Mouse (Mus musculus) retina, postnatal 7 days (tissue): ENCODE measurements around the gene Pard6a.

ENCODE experiments used
- DNase-seq: peaks from one replicate; pipeline ENCODE4 v3.0.0-alpha.2; 2012; ENCODE audit warnings: low read depth, low spot score

Pard6a gene

GRCm38 (mm10) chr8:105700566-105700965 is 382 bp upstream of the Pard6a start:
- DNase-seq = no peak

GRCm38 (mm10) chr8:105702001-105702401 is 1.1 kb downstream of the Pard6a start:
- DNase-seq = no peak

GRCm38 (mm10) chr8:105702731-105703415 is 1.9 kb downstream of the Pard6a start:
- DNase-seq = no peak

GRCm38 (mm10) chr8:105704146-105704812 is 3.3 kb downstream of the Pard6a start:
- DNase-seq = no peak

- no peak for DNase-seq
Measured at GRCm38 (mm10) chr8:105704955-105705354, 4.0 kb downstream of the Pard6a start.

- DNase-seq = no peak
Measured at GRCm38 (mm10) chr8:105706426-105706825, 5.5 kb downstream of the Pard6a start.

DNA sequence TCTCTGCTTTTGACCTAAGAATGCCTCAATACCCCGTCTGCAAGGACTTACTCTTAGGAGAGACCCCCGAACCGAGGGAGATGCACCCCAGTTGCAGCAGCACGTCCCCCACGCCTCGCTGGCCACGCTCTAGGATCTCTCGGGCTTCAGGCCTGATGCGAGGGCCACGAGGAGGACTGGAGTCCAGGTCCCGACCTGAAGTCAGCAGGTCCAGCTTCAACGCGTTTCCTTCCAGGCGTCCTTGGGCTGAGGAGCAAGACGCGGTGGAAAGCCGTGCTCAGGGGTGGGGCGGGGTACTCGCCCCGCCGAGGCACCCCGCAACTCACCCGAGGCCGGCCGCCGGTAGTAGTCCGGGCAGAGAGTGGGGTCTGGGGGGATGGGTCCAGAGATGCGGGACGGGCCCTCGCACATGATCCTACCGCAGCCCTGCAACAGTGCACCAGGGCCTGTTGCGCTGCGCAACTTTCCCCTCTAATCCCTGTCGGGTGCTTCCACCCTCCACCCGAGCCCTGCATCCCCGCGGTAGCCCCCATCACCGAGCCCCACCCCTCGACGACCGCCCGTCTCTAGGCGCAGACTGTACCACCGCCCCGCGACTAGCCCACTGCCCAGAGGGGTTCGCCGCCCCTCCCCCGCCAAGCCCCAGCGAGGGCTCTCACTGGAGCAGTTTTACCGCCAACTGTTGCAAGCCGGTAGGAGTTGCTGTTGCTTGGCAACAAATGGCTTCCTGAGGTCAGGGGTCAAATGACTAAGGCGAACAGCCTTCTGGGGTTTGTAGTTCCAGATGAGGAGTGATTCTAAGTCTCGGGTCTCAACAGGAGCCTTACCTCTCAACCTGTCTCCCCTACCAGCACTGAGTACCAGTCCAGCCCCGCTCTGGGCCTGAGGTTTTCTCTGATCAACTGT is 6.8 kb downstream of the Pard6a start, which contains the start of the genes 4933405L10Rik and Enkd1:
Gene 4933405L10Rik, plus strand, starts transcription at position 158 of the 906 bp plus-strand sequence.
Gene Enkd1, minus strand, starts transcription at position 713 of the 906 bp plus-strand sequence.
- DNase-seq = peak; percentile 82

DNA sequence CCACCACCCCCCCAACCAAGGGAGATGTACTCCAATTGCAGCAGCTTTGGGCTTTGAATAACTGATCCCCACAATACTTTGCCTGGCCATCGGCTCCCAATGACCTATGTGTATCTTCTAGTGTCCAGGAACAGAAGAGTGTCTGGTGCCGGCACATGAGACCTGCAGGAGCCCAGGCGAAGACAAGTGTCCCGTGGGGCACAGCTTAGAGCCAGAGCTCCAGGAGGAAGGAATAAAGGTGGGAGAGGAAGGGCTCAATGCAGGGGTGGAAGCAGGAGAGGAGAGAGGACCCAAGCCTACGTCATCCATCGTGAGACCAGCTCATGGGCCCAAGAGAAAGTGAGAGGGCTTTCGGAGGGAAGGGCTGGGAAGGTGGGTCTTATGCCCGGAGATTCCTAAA is 7.7 kb downstream of the Pard6a start:
- DNase-seq = no peak

GRCm38 (mm10) chr8:105709317-105709716 is 8.4 kb downstream of the Pard6a start:
- no peak for DNase-seq

- DNase-seq = no peak
Measured at GRCm38 (mm10) chr8:105712286-105712685, 11.3 kb downstream of the Pard6a start.

GRCm38 (mm10) chr8:105714139-105714538 is 13.2 kb downstream of the Pard6a start:
- DNase-seq = peak; percentile 84

DNA sequence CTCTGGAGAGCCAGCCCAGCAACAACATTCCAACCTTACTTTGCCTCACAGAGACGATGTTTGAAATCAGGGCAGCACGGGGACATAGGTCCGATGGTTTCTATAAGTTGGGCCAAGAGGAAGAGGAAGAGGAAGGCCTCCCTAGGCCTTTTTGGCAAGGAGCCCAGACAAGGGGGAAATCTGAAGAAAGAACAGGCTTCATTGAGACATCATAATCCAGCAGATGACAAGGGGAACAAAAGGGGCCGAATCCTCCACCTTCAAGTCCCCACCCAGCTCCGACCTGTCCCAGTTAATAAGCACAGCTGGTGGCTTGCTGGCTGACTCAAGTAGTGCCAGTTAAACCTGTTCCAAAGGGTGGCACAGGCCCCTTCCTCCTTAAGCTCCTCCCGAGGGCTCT is 14.1 kb downstream of the Pard6a start:
- DNase-seq = no peak

DNA sequence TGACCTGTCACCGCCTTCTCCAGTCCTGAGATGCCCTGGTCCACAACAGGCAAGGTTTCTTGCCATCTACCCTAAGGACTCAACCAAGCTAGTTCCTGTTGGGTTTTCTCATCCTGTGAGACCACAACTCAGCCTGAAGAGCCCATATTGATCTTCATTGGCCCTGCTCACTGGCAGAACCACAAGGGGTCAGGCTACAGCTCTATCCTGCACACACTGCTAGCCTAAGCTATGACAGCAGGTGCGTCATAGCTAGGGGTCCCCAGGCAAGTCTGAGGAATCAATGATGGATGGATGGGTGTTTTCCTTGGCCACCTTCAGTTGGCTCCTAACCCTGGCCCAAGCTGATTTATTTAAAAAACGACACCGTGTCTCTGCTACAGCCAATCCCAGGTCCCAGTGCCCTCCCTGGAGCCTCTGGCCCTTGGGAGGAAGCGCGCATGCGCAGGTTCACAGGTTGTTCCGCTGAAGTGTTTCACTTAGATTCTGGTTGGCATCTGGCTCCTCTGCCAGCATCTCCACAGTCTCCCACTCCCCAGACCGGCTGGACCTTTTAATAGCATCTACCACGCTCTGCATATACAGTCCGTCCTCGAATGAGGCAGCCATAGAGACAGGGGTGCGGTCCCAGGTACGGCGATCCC is 15.5 kb downstream of the Pard6a start:
- no peak for DNase-seq

GRCm38 (mm10) chr8:105719637-105720036 is 18.7 kb downstream of the Pard6a start:
- DNase-seq = no peak

DNA sequence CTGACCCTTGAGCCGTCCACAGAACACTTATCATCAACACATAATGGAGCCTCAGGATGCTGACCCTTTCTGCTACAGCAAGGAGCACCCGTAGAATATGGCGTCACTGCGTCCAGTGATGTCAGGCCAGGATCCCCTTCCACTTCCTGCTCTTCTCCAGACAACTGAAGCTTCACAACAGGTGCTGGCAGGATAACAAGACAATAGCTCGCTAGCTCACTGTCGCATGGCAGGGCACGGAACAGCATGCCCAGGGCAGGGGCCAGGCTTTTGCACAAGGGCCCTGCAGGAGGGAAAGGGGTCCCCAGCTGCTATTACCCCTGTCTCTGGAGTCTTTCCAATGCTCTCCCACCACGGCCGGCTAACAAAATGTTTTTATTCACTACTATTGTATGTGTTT is 21.9 kb downstream of the Pard6a start:
- DNase-seq = no peak

DNA sequence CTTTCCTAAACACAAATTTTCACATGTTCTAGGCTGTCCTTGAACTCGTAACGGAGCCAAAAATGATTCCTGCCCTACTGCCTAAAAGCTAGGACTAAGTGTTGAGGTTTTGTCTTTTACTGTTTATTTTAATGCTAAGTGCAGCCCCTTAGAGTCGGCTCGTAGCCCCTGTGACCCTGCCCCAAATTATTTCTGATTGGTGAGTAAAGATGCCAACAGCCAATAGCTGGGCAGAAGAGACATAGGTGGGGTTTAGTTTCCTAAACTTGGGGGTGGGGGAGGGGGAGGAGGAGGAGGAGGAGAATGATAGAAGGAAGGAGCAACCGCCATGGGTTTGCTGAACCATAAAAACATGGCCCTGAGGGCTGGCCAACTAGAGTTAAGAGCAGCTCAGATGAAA is 24.8 kb downstream of the Pard6a start:
- no peak for DNase-seq

DNA sequence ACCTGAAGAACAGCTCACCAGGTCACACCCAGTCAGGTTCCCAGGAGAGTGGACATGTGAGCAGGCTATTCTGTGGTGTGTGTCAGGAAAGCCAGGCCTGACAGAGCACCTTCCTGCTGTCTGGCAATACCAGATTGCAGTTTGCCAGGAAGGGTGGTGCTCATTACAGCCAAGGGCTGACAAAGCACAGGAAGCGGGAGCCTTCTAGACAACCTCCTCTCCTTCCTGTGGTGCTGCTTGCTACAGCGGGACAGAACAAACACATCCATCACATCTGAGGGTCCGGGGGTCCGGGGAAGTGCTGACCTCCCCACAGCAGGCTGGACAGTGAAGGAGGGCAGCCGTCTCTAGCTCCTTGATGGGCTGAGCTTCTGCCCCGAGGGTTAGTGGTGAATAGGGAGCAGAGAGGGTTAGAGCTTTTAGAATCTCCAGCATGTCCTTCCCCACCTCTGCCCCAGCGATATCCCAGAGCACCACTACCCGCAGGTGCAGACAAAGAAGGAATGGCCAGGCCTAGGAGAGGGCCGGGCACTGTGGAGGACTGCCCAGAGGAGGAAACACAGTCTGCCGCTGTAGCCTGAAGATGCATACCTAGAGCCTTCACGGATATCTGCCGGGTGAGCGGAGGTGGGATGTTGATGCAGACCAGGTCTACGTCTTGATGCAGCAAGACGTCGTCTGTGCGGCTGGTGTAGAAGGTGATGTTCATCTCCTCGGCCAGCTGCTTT is 26.6 kb downstream of the Pard6a start:
- DNase-seq = no peak

GRCm38 (mm10) chr8:105732186-105732585 is 31.2 kb downstream of the Pard6a start:
- no peak for DNase-seq

GRCm38 (mm10) chr8:105739216-105739615 is 38.3 kb downstream of the Pard6a start:
- no peak for DNase-seq

GRCm38 (mm10) chr8:105743301-105743700 is 42.4 kb downstream of the Pard6a start:
- DNase-seq = no peak

- DNase-seq = no peak
Measured at GRCm38 (mm10) chr8:105750606-105751005, 49.7 kb downstream of the Pard6a start.
